Mouse (Mus musculus) heart, adult 2 months (tissue): ENCODE data around the gene Ccdc122. TPM values are rescaled to one million over a fixed set of nuclear protein-coding genes. Genes with fewer than 3 reads are reported as not detected.

Experiments used
- DNase-seq, 2 experiments: peaks; one replicate each; pipeline ENCODE4 v3.0.0; 2021
- H3K27ac ChIP-seq: fragments of 200-600 bp; 2 replicates; pipeline ENCODE4 v1.8.1; 2022
- H3K27me3 ChIP-seq: fragments of 200-500 bp; 2 replicates; pipeline ENCODE4 v1.6.1; 2012; ENCODE audit warnings: mild to moderate bottlenecking, low read length, inconsistent platforms, mixed read lengths; ENCODE audit not compliant: control insufficient read depth, insufficient read depth
- H3K36me3 ChIP-seq: fragments of 200-500 bp; 2 replicates; pipeline ENCODE4 v1.6.1; 2012; ENCODE audit warnings: low read length, inconsistent platforms; ENCODE audit not compliant: control insufficient read depth, insufficient read depth
- H3K4me1 ChIP-seq: fragments of 200-500 bp; 2 replicates; pipeline ENCODE4 v1.6.1; 2011; ENCODE audit warnings: low read length; ENCODE audit not compliant: control insufficient read depth, insufficient read depth
- H3K4me3 ChIP-seq: fragments of 200-600 bp; 2 replicates; pipeline ENCODE4 v1.8.1; 2022
- H3K79me2 ChIP-seq: fragments of 200-500 bp; replicated peaks from 2 replicates; pipeline ENCODE4 v1.6.1; 2012; ENCODE audit warnings: mild to moderate bottlenecking, inconsistent platforms, low read length, moderate library complexity, mixed read lengths; ENCODE audit not compliant: control insufficient read depth, insufficient read depth
- H3K9ac ChIP-seq: fragments of 200-500 bp; 2 replicates; pipeline ENCODE4 v1.6.1; 2012; ENCODE audit warnings: low read depth, mild to moderate bottlenecking, control low read depth, inconsistent platforms, low read length, mixed read lengths
- CTCF ChIP-seq: fragments of 200-600 bp; IDR thresholded peaks from 2 replicates; pipeline ENCODE4 v1.8.1; 2022; ENCODE audit warnings: antibody characterized with exemption, mild to moderate bottlenecking, moderate library complexity
- EP300 ChIP-seq: fragments of 200-500 bp; IDR thresholded peaks from 2 replicates; pipeline ENCODE4 v1.6.1; 2011; ENCODE audit warnings: low read depth, low read length, control low read depth; ENCODE audit not compliant: insufficient read depth
- POLR2A ChIP-seq: fragments of 200-500 bp; IDR thresholded peaks from 2 replicates; pipeline ENCODE4 v1.6.1; 2011; ENCODE audit warnings: mild to moderate bottlenecking, low read depth, low read length, control low read depth; ENCODE audit not compliant: insufficient read depth
- WGBS: fragments of 180-500 bp; shearing (Covaris S2); methylation state at CpG from one replicate; pipeline ENCODE4 v1.1.7; 2018; 5-methylcytosine and 5-hydroxymethylcytosine counted together
- intact Hi-C: fragments of 180-260 bp; cut with DNase I; formaldehyde crosslinking; loops from one replicate; pipeline ENCODE4 v1.15.1; 2025
- polyA plus RNA-seq: library from polyadenylated mRNA; depleted of rRNA; stranded (reverse); fragments of >200 nt; gene quantifications from 2 replicates; pipeline ENCODE4 v1.2.3, GENCODE M21; 2012
- total RNA-seq, 2 experiments: library from RNA; stranded (reverse); gene quantifications; 2 replicates each; pipeline ENCODE4 v1.2.3; 2021

The Ccdc122 gene
- total and polyA plus RNA-seq, 3 experiments, result 0.57 to 0.75 (median 0.68) TPM

DNA sequence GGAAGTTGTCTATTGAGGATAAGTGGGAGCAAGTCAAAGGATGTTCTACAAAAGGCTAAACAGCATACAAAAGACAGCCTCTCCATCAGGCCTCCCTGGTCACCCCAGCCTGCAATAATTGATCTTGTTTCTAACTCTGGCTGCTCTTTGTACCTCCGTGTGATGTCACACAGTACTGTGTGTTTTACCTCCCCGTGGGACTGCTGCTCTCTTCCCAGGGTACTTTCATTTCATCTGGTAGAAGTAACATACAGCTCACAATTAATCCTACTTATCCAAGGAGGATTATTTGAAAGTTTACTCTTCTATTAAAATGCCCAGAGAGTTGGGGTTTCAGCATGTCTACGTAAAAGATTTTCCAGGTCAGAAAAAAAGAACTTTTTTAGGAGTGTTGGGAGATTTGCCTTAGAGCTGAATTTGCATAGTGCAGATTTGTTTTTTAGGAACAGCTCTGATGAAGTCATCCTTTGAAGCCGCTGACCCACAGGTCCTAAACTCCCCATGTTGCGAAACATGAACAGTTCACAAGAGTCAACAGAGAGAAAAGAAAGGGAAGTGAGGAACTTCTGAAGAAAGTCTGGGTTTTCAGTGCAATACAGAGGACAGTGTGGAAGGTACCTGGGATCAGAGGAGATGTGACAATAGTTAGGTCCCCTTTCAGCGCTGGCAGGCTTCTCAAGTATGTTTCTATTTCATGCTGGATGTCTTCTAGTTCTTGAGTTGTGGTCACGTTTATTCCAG, 2.2 kb upstream of the Ccdc122 start:
- no peaks in the 10 kb centered on the region for H3K27me3 ChIP-seq
- H3K36me3 ChIP-seq, result no peaks in the 10 kb centered on the region; the same call in 1 of the 2 replicates
- TF ChIP-seq EP300, result no peak
- no peak for TF ChIP-seq POLR2A
- no peak for TF ChIP-seq CTCF
- no peaks in the 10 kb centered on the region for H3K79me2 ChIP-seq
- no peak overlapping the region for H3K4me3 ChIP-seq
- H3K9ac ChIP-seq, result no peak overlapping the region
- intact Hi-C loops, result no loop called here
- peak in 1 of 2 experiments; percentile 26 for DNase-seq
- H3K27ac ChIP-seq, result peak overlapping the region; percentile 33; the same call in 1 of the 2 replicates
- 69% methylated on average over 7 of the region's 7 CpGs for WGBS
- H3K4me1 ChIP-seq, result no peaks in the 10 kb centered on the region; the same call in 1 of the 2 replicates

DNA sequence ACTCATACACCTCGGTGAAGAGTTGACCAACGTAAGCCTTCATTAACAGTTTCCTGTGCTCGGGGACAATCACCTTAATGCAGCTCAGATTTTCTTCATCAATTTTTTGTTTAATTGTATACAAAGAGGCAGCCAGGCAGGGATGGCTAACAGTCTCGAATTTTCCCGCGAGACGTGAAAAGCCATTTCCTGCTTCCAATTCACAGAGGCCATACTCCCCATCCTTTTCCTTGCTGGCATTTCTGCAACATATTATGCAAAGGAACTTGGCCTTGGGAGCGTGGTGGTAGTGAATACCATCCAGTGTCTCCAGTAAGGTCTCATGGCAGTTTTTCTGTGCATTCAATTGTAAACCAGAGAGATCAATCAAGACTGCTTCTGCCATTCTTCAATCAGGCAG, 1.6 kb upstream of the Ccdc122 start:
- H3K9ac ChIP-seq, result no peak overlapping the region

DNA sequence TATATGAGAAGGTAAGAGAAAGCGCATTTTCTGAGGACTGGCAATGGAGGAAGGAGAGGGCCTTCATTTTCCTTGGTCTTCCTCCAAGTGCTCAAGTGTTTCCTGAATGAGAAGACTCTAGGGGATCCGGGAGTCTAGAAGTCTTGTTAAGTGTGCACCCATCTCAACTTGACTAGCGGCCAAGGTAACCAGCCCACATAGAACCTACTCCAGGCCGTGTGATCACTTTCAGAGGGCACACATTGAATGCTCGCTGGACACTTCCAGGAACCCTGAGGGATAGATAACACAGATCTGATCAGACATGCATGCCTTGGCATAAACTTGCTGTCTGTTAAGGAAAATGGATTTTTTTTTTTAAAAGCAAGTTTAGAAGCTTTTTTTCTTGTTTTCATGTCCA, 758 bp downstream of the Ccdc122 start:
- DNase-seq, result no peak
- Histone ChIP-seq H3K4me3 (peak overlapping the region; percentile 80), H3K27ac (no peak overlapping the region)

More for the DNA sequence above, 1.6 kb upstream of the Ccdc122 start:
- Histone ChIP-seq H3K79me2 (no peaks in the 10 kb centered on the region), H3K27me3 (no peaks in the 10 kb centered on the region), H3K27ac (no peak overlapping the region; the same call in 1 of the 2 replicates), H3K36me3 (no peaks in the 10 kb centered on the region; the same call in 1 of the 2 replicates), H3K4me3 (no peak overlapping the region), H3K4me1 (no peaks in the 10 kb centered on the region; the same call in 1 of the 2 replicates)
- DNase-seq, result no peak
- TF ChIP-seq POLR2A, result no peak
- TF ChIP-seq EP300, result no peak
- no peak for TF ChIP-seq CTCF
- intact Hi-C loops, result no loop called here
- 67% methylated on average over 8 of the region's 8 CpGs for WGBS

DNA sequence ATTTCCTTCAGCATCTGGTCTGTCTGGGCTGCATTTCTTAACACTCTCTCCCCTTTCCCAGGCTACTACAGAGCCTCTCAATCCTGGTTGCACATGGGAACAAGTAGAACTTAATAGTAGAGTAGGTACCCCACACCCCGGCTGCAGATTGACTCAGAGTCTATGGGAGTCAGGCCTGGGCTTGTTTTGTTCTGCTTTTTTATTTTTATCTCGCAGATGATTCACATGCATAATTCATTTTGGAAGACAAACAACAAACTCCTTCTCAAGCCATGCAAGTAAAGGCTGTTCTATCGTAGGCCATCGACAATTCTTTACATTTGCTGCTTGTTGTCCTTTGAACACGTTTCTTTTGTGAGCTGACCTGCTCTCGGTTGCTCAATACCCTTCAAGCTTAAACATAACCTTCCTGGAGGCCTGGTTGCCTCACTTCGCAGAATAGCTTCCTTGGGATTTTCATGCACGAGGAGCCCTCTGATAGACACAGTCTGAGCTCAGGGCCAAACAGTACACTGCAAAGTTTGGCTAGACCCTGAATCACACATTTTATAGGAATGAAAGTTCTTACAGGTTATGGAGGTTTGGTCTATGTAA, 1.4 kb downstream of the Ccdc122 start:
- H3K27me3 ChIP-seq, result no peaks in the 10 kb centered on the region
- H3K4me1 ChIP-seq, result no peaks in the 10 kb centered on the region
- H3K27ac ChIP-seq, result no peak overlapping the region
- TF ChIP-seq EP300 (no peak), POLR2A (no peak), CTCF (no peak)
- H3K79me2 ChIP-seq, result no peaks in the 10 kb centered on the region
- no peaks in the 10 kb centered on the region for H3K36me3 ChIP-seq
- no peak for DNase-seq
- H3K4me3 ChIP-seq, result no peak overlapping the region
- 74% methylated on average over 8 of the region's 8 CpGs for WGBS
- no peak overlapping the region for H3K9ac ChIP-seq
- intact Hi-C loops, result no loop called here

More for the DNA sequence above, 758 bp downstream of the Ccdc122 start:
- TF ChIP-seq POLR2A (no peak), EP300 (no peak), CTCF (no peak)
- 46% methylated on average over 5 of the region's 5 CpGs for WGBS
- Histone ChIP-seq H3K79me2 (no peaks in the 10 kb centered on the region), H3K27me3 (no peaks in the 10 kb centered on the region), H3K4me1 (no peaks in the 10 kb centered on the region; the same call in 1 of the 2 replicates), H3K9ac (no peak overlapping the region), H3K36me3 (no peaks in the 10 kb centered on the region; the same call in 1 of the 2 replicates)
- intact Hi-C loops, result no loop called here

DNA sequence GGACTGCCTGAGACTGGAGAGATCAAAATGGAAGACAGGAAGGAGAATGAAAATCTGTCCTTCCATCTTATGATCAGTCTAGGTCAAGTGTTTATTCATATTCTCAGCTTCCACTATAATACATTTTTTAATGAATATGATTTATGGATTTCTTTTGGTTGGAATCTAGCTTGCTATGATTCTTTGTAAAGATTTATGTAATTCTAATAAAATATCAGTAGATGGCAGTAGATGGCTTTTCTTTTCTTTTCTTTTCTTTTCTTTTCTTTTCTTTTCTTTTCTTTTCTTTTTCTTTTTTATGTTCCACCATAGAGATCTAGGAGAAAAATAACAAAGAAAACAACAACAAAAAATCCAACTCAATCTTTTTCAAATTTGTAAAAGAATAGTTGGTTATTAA, 16.7 kb downstream of the Ccdc122 start:
- H3K27ac ChIP-seq, result no peak overlapping the region
- H3K4me1 ChIP-seq, result no peaks in the 10 kb centered on the region
- H3K9ac ChIP-seq, result no peak overlapping the region
- H3K27me3 ChIP-seq, result no peaks in the 10 kb centered on the region
- TF ChIP-seq EP300 (no peak), CTCF (peak; percentile 65), POLR2A (no peak)
- DNase-seq, result no peak
- intact Hi-C loops, result loop anchor here (2.0 to 5.0 kb wide), 2 partner anchors 874 to 1219 kb away; no protein-coding TSS in a partner anchor
- no peaks in the 10 kb centered on the region for H3K36me3 ChIP-seq
- H3K4me3 ChIP-seq, result no peak overlapping the region
- H3K79me2 ChIP-seq, result no peaks in the 10 kb centered on the region

DNA sequence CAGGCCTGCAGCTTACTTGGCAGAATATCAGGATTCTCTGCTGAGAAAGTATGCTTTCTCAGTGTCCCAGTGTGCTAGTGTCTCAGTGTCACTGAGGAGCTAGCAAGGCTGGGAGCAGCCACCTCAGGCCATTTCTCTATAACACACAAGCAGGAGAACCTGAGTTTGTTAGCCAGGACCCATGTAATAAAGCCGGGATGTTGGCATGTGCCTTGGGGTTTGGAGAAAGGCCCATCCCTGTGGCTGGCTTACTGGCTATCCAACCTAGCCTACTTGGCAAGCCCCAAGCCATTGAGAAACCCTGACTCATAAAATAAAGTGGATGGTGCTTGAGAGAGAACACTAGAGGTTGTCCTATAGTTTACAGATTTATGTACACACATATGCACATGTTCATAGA, 32.8 kb downstream of the Ccdc122 start:
- intact Hi-C loops, result no loop called here

More for the DNA sequence above, 32.8 kb downstream of the Ccdc122 start:
- Histone ChIP-seq H3K79me2 (no peaks in the 10 kb centered on the region), H3K27me3 (no peaks in the 10 kb centered on the region), H3K4me1 (no peaks in the 10 kb centered on the region), H3K27ac (no peak overlapping the region), H3K9ac (no peak overlapping the region), H3K36me3 (no peaks in the 10 kb centered on the region), H3K4me3 (no peak overlapping the region)
- TF ChIP-seq CTCF (no peak), EP300 (no peak), POLR2A (no peak)
- peak in 1 of 2 experiments; percentile 10 for DNase-seq
- 48% methylated on average over 1 of the region's 1 CpGs for WGBS
